Mouse (Mus musculus) bone marrow macrophage, adult 2 months (primary cell): ENCODE data around the gene Hmgcs1.

Source experiments
- CTCF ChIP-seq: IDR thresholded peaks from 2 replicates; pipeline ENCODE4 v1.5.1; 2012; ENCODE audit warnings: low read depth, mild to moderate bottlenecking, low read length, moderate library complexity
- POLR2A ChIP-seq: IDR thresholded peaks from 2 replicates; pipeline ENCODE4 v1.6.1; 2012; ENCODE audit warnings: mild to moderate bottlenecking, low read depth, low read length, borderline replicate concordance

DNA sequence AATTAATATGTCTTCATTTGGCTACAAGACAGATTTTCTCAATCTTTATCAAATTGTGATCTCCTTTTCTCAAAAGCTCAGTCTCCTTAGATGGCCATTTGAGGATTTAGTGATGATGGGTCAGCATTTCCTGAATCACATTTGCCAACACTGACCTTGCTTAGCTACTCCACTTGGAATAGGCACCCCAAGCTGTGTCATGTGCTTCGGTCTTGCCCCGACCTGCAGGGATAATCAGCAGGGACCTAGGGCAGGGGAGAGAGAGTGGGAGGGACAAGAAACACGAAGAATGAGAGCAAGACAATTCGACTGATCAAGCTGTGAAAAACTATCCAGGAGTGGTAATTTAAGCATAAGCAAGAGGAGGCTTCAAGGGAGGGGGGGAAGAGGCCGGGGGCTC lies 45.4 kb upstream of the Hmgcs1 start:
- TF ChIP-seq POLR2A (no peak), CTCF (no peak)
